Mouse (Mus musculus) intestine, embryonic 15.5 days (tissue): ENCODE data around the gene Fkbp11. TPM values are rescaled to one million over a fixed set of nuclear protein-coding genes. Genes with fewer than 3 reads are reported as not detected.
A peak's percentile ranks its signal among the peaks of the same experiment; 100 is the strongest.

ENCODE experiments used
- ATAC-seq: fragments of 200-750 bp; cut with Nextera tagmentation; 2 replicates; pipeline ENCODE4 v1.8.0; 2017; ENCODE audit warnings: moderate TSS enrichment, moderate library complexity
- H3K27ac ChIP-seq: fragments of 300-500 bp; sonication (generic); 2 replicates; pipeline ENCODE4 v1.5.1; 2015; ENCODE audit warnings: mild to moderate bottlenecking, inconsistent platforms
- H3K27me3 ChIP-seq: fragments of 300-500 bp; sonication (generic); replicated peaks from 2 replicates; pipeline ENCODE4 v1.6.1; 2015; ENCODE audit warnings: inconsistent platforms
- H3K36me3 ChIP-seq: fragments of 300-500 bp; sonication (generic); 2 replicates; pipeline ENCODE4 v1.6.1; 2015; ENCODE audit warnings: inconsistent platforms
- H3K4me1 ChIP-seq: fragments of 300-500 bp; sonication (generic); replicated peaks from 2 replicates; pipeline ENCODE4 v1.6.1; 2015; ENCODE audit warnings: inconsistent platforms
- H3K4me2 ChIP-seq: fragments of 300-500 bp; sonication (generic); replicated peaks from 2 replicates; pipeline ENCODE4 v1.6.1; 2015; ENCODE audit warnings: mild to moderate bottlenecking, inconsistent platforms
- H3K4me3 ChIP-seq: fragments of 300-500 bp; sonication (generic); replicated peaks from 2 replicates; pipeline ENCODE4 v1.5.1; 2015; ENCODE audit warnings: inconsistent platforms
- H3K9ac ChIP-seq: fragments of 300-500 bp; sonication (generic); 2 replicates; pipeline ENCODE4 v1.6.1; 2015; ENCODE audit warnings: inconsistent platforms
- H3K9me3 ChIP-seq: fragments of 300-500 bp; sonication (generic); 2 replicates; pipeline ENCODE4 v1.6.1; 2016; ENCODE audit warnings: inconsistent platforms
- WGBS: fragments of 180-500 bp; shearing (Covaris S2); methylation state at CpG from one replicate; pipeline ENCODE4 v1.1.7; 2015; 5-methylcytosine and 5-hydroxymethylcytosine counted together
- polyA plus RNA-seq: library from polyadenylated mRNA; unstranded; fragments of >200 nt; fragmentation: Nextera tagmentation; extraction: Ambion mirVana; gene quantifications from 2 replicates; pipeline ENCODE4 v1.2.1, GENCODE M21; 2015

Gene Fkbp11
- polyA plus RNA-seq, 1 experiment from 2014 or later = 68.0 TPM

- Histone ChIP-seq H3K27ac (no peak overlapping the region), H3K9ac (no peak overlapping the region), H3K4me3 (no peak overlapping the region), H3K4me1 (peaks cover 19% of the 10 kb centered on the region), H3K27me3 (0 out of 2 replicates have a peak, but pooled peaks cover 3% of the 10 kb centered on the region), H3K4me2 (no peak overlapping the region), H3K36me3 (no peaks in the 10 kb centered on the region), H3K9me3 (no peaks in the 10 kb centered on the region)
- ATAC-seq = no peak
- 84% methylated on average over 8 of the region's 8 CpGs for WGBS
These were observed 5.8 kb downstream of the Fkbp11 start for GRCm38 (mm10) chr15:98722191-98722590.

DNA sequence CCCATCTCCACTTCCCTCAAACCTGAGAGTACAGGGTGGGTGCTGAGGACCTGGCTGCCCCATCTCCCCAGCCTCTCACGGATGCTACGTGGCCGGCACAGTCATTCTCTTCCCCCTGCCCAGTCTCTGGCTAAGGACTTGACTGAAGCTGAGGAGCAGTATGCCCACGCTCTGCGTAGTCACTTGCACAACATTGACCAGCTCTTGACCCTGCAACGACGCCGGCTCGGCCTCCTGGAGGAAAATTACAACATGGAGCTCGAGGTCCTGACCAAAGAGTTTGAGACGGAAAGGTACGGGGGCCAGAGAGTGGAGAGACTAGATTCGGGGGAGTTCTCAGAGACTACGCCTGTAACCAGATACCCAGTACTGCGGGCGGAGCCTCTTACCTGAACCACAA lies 10.7 kb downstream of the Fkbp11 start:
- Histone ChIP-seq H3K9ac (no peak overlapping the region), H3K9me3 (no peaks in the 10 kb centered on the region), H3K4me3 (no peak overlapping the region), H3K36me3 (no peaks in the 10 kb centered on the region), H3K27ac (no peak overlapping the region), H3K27me3 (0 out of 2 replicates have a peak, but pooled peaks cover 3% of the 10 kb centered on the region), H3K4me2 (no peak overlapping the region), H3K4me1 (no peaks in the 10 kb centered on the region)
- WGBS = 68% methylated on average over 16 of the region's 16 CpGs
- ATAC-seq = no peak

DNA sequence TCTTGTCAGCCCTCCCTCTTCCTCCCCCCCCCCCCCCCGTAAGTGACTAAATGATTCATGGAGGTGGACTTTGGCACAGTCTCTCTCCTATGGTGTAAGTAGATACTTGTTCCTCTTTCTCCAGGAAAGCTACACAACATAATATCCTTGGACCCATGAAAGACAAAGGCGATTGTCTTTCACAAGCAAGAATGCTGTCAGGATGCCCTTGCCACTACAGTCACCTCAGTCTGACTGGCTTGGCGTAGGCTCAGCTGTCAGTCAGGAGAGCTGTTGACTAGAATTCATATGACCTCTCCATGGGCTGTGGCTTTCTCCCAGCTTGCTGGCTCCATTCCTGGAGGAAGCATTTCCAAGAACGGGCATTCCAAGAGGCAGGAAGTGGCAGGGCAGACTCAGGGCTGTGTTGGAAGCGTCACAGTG lies 13.8 kb downstream of the Fkbp11 start:
- ATAC-seq = 0 out of 2 replicates have a peak, but pooled peaks have one; percentile 51
- Histone ChIP-seq H3K4me3 (no peak overlapping the region), H3K27ac (no peak overlapping the region), H3K4me2 (no peak overlapping the region), H3K9ac (no peak overlapping the region), H3K36me3 (no peaks in the 10 kb centered on the region), H3K27me3 (no peaks in the 10 kb centered on the region), H3K4me1 (no peaks in the 10 kb centered on the region), H3K9me3 (no peaks in the 10 kb centered on the region)
- 70% methylated on average over 5 of the region's 5 CpGs for WGBS

DNA sequence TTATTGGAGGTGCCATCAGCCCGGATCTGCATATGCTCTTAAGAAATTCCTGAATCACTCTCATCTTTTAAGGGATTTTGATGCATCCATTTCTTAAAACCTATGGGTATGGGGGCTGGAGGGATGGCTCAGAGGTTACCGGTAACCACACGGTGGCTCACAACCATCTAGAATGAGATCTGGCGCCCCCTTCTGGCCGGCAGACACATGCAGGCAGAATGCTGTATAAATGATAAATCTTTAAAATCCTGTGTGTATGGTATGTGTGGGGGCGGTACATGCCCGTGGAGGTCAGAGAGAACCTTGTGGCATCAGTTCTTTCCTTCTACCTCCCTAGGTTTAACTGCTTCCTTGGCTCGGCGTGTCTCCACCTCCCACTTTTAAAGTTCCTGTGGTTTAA lies 17.6 kb downstream of the Fkbp11 start:
- Histone ChIP-seq H3K4me2 (no peak overlapping the region), H3K4me3 (no peak overlapping the region), H3K9ac (no peak overlapping the region), H3K27me3 (0 out of 2 replicates have a peak, but pooled peaks cover 4% of the 10 kb centered on the region), H3K9me3 (no peaks in the 10 kb centered on the region), H3K27ac (no peak overlapping the region), H3K4me1 (no peaks in the 10 kb centered on the region), H3K36me3 (no peaks in the 10 kb centered on the region)
- ATAC-seq = no peak
- 17% methylated on average over 9 of the region's 9 CpGs for WGBS

DNA sequence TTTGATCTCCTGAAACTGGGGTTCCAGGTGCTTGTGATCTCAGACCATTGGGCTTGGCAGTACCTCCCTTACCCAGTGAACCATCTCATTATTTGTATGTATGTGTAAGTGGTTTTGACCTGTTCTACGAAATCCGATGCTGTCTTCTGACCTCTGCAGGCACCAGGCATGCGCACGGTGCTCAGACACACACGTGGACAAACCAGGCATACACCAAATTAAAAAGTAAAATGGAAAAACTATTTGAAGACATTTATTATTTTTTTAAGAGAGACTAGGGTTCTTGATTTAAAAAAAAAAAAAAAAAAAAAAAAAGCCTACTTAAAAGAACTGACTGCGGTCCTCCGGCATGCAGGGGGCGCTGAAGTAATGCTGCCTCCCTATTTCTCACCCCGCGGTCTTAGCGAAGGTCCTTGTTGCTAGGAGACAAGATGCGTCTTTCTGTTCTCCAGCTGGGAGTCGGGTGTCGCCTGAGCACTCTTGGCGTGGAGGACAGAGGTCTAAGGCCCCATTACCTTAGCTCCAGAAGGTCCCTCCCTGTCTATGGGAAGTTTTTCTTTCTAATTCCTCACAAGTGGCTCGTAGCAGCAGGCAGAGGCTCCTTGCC lies 20.1 kb downstream of the Fkbp11 start, which contains the start of gene Ccdc65:
Ccdc65 (plus strand) TSS at position 442 of the 607 bp plus-strand sequence.
- Histone ChIP-seq H3K4me1 (no peaks in the 10 kb centered on the region), H3K9ac (0 out of 2 replicates have a peak within 1 kb of the TSS, but pooled peaks have one; percentile 14), H3K27me3 (peaks cover 16% of the 10 kb centered on the region; the same call in 1 of the 2 replicates), H3K4me3 (peak within 1 kb of the TSS; percentile 29), H3K27ac (no peak within 1 kb of the TSS), H3K36me3 (no peaks in the 10 kb centered on the region), H3K4me2 (peak within 1 kb of the TSS; percentile 57), H3K9me3 (no peaks in the 10 kb centered on the region)
- 20% methylated on average over 16 of the region's 16 CpGs for WGBS
- peak; percentile 67 for ATAC-seq

DNA sequence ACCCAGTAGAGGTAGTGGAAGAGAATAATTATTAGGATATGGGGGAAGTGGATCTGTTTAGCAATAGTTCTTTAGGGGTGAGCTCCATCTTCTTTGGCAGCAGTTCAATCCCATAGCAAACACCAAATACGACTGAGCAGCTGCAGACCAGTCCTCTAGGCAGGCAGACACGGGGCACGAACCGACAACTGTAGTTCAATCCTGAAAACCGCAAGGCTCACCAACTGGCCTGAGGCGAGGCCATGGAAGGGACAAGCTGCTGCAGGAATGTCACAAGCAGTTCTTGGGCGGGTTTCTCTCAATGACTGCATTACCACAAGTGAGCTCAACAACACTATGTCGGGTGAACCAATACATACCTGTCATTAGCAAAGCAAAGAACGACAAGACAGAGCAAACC lies 23.7 kb downstream of the Fkbp11 start:
- no peak for ATAC-seq
- H3K4me2 ChIP-seq = no peak overlapping the region
- 59% methylated on average over 9 of the region's 9 CpGs for WGBS
- H3K4me3 ChIP-seq = no peak overlapping the region
- peaks cover 40% of the 10 kb centered on the region for H3K27me3 ChIP-seq
- 0 out of 2 replicates have a peak, but pooled peaks cover 2% of the 10 kb centered on the region for H3K4me1 ChIP-seq
- H3K9me3 ChIP-seq = no peaks in the 10 kb centered on the region
- no peak overlapping the region for H3K9ac ChIP-seq
- no peak overlapping the region for H3K27ac ChIP-seq
- no peaks in the 10 kb centered on the region for H3K36me3 ChIP-seq

DNA sequence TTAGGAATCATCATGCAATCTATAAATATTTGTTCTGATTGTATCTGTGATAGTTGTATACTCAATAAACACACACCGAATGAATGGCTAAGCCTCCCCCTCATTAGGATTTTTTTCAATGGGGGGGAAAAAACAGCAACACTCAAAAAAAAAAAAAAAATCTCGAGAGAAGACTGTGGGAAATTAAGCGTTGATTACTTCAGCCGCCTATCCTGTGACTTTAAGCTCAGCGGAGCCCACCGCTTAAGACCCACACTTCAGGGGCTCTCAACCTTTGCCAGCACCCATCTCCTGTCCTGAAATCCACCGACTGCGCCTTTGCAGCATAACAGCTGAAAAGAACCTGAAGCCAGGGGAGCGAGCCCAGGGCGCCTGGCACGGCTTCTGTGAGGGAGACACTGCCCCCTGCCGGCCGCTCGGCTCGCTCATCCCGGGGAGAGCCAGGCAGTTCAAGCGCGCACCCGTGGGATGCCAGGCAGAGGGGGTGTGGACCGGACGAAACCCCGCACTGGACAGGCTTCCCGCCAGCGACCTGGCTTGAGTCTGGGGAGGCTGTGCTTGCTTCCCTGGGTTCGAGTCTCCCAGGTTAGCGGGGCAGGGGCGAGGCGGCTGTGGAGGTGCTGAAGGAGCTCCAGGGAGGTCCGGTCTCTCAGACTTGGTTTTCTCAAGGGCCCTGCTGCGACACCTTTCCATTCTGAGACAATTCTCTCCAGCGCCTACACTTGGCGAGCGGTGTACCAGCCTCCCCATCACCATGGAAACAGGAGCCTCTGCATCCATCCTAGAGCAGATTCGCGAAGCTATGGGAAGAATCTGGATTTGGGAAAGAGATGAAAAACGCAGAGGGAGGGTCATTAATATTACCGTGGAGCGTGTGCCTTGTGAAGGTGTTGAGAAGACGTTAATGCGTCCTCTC lies 28.6 kb downstream of the Fkbp11 start:
- Histone ChIP-seq H3K27ac (no peak overlapping the region), H3K9ac (no peak overlapping the region), H3K4me3 (peak overlapping the region; percentile 35), H3K4me2 (peak overlapping the region; percentile 69), H3K36me3 (no peaks in the 10 kb centered on the region), H3K4me1 (0 out of 2 replicates have a peak, but pooled peaks cover 2% of the 10 kb centered on the region), H3K9me3 (no peaks in the 10 kb centered on the region), H3K27me3 (peaks cover 35% of the 10 kb centered on the region)
- WGBS = 4% methylated on average over 40 of the region's 40 CpGs
- peak; percentile 88 for ATAC-seq

DNA sequence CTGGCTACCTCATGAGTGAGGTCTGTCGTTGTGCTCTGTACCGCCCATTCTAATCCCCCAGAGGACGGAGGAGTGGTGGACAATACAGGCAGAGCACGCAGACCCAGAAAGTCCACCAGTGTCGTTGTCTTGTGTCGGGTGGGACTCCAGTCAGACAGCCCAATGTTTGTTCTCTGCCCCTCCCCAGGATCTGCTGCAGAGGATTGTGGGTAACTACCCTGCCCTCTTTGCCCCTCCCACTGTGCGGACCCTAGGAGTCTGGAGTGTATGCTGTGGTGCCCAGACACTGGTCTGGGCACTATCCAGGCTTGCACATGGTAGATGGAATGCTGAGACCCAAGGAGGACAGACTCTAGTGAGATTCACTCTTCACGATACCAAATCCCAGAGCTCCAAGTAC lies 31.8 kb downstream of the Fkbp11 start:
- Histone ChIP-seq H3K4me3 (no peak overlapping the region), H3K9me3 (no peaks in the 10 kb centered on the region), H3K9ac (no peak overlapping the region), H3K36me3 (no peaks in the 10 kb centered on the region), H3K27ac (no peak overlapping the region), H3K4me2 (no peak overlapping the region), H3K4me1 (peaks cover 2% of the 10 kb centered on the region; the same call in 1 of the 2 replicates), H3K27me3 (peaks cover 17% of the 10 kb centered on the region)
- no peak for ATAC-seq
- 48% methylated on average over 8 of the region's 8 CpGs for WGBS

DNA sequence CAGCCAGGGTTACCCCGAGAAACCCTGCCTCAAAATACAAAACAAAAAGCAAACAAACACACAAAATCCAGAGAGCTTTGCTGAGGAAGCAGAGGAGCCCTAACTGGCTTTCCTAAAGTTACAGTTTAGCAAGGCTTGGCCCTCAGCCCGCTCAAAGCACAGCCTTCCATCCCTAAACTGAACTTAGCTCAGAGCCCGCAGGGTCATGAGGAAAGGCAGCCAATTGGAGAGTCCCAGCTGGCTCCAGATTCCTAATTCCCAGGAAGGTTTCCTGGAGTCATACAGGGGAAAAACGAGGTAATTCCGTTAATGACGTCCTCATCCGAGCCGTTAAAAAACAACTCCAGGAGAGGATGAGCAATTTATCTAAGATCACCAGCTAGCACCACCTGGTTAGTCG lies 32.3 kb downstream of the Fkbp11 start:
- Histone ChIP-seq H3K9ac (no peak overlapping the region), H3K27ac (no peak overlapping the region), H3K4me3 (no peak overlapping the region), H3K4me2 (no peak overlapping the region), H3K27me3 (peaks cover 13% of the 10 kb centered on the region), H3K36me3 (no peaks in the 10 kb centered on the region), H3K9me3 (no peaks in the 10 kb centered on the region), H3K4me1 (peaks cover 2% of the 10 kb centered on the region; the same call in 1 of the 2 replicates)
- no peak for ATAC-seq
- WGBS = 46% methylated on average over 9 of the region's 9 CpGs

DNA sequence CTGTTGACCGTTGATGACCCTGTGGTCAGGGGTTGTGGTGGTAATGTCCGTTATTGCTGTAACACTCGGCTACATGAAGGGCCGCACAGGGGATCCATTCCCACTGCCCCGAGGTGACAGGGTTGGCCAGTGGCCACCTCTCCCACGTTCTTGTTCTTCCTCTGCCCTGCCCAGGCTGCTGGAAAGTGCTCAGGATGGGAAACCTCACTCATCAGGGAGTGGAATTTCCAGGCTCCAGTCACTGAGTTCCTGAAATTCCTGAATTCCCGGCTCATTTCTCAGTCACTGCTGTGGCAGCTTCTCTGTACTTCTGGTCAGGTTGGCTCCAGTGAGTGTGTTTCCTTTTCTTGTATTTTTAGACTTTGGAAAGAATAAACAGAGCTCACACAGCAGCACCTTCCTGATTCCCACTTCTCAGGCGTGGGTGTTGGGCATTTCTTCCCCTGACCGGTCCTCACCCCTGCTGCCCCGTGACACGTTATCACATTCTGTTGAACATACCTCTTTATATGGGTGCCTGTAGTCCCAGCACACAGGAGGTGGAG lies 35.8 kb downstream of the Fkbp11 start:
- ATAC-seq = no peak

GRCm38 (mm10) chr15:98691486-98692147 lies 36.4 kb downstream of the Fkbp11 start:
- no peaks in the 10 kb centered on the region for H3K9me3 ChIP-seq
- H3K9ac ChIP-seq = no peak overlapping the region
- no peak overlapping the region for H3K4me2 ChIP-seq
- ATAC-seq = no peak
- H3K27ac ChIP-seq = peak overlapping the region; percentile 38; the same call in 1 of the 2 replicates
- H3K36me3 ChIP-seq = no peaks in the 10 kb centered on the region
- H3K4me3 ChIP-seq = no peak overlapping the region
- no peaks in the 10 kb centered on the region; the same call in 1 of the 2 replicates for H3K4me1 ChIP-seq
- H3K27me3 ChIP-seq = no peaks in the 10 kb centered on the region
- 63% methylated on average over 7 of the region's 7 CpGs for WGBS

More for the DNA sequence above, 35.8 kb downstream of the Fkbp11 start:
- Histone ChIP-seq H3K27ac (peak overlapping the region; percentile 38; the same call in 1 of the 2 replicates), H3K4me2 (no peak overlapping the region), H3K9me3 (no peaks in the 10 kb centered on the region), H3K27me3 (no peaks in the 10 kb centered on the region), H3K4me1 (no peaks in the 10 kb centered on the region; the same call in 1 of the 2 replicates), H3K4me3 (no peak overlapping the region), H3K36me3 (no peaks in the 10 kb centered on the region), H3K9ac (no peak overlapping the region)
- 34% methylated on average over 11 of the region's 11 CpGs for WGBS
